In the genomic region with DNA sequence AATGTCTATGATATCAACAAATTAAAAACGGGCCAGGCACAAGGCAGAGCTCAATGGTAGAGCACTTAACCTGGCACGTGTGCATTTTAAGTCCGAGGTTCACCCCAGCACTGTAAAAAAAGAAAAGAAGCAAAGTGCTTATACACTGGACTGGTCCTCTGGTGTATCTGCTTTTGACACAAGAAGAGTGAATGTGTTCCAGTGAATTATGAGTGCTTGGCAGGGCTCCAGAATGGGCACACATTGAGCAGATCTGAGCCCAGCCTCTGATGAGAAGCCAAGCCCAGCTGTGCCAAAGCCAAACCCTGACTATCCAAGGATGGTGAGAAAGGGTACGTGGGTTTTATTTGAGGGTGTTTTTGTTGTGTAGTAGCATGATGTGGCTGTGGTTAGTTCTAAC, we compare ENCODE assay signal across 17 mouse cellular contexts.
DNase-seq lines count a peak whose midpoint lies in the region; ATAC-seq and TF ChIP-seq lines count a peak whose summit lies in the region.
"Had no signal": no experiment of that assay in that cellular context is flagged by ENCODE, and none has a peak within 500 bp of the region (broad histone marks: within the 10 kb centered on the region; RNA-seq: fewer than 3 reads in every experiment).

No protein-coding gene starts in this region.

- H3K4me1 ChIP-seq in cerebellum, adult 2 months (ENCODE audit: control insufficient read depth, insufficient read depth, low read length) = no peaks in the 10 kb centered on the region
- H3K4me1 ChIP-seq in hindbrain, postnatal 0 days (ENCODE audit: insufficient read depth, low read length) = no peaks in the 10 kb centered on the region
- peaks cover 9% of the 10 kb centered on the region for H3K4me1 ChIP-seq in hindbrain, embryonic 10.5 days (replicated peaks)
- H3K4me1 ChIP-seq in forebrain, embryonic 16.5 days (replicated peaks; ENCODE audit: control insufficient read depth, insufficient read depth, low read length) = no peaks in the 10 kb centered on the region
- H3K4me1 ChIP-seq: forebrain, embryonic 13.5 days had no signal

- TF ChIP-seq CTCF in cerebellum, adult 2 months (IDR thresholded peaks at IDR 0.05; ENCODE audit: borderline replicate concordance, insufficient read depth, low read depth, low read length) = no peak
- no peak for TF ChIP-seq CTCF in hindbrain, postnatal 0 days (IDR thresholded peaks at IDR 0.05; ENCODE audit: low read depth)

- no peaks in the 10 kb centered on the region for H3K27me3 ChIP-seq in cerebellum, adult 2 months (ENCODE audit: control insufficient read depth, insufficient read depth, low read length)
- no peaks in the 10 kb centered on the region for H3K27me3 ChIP-seq in hindbrain, postnatal 0 days (ENCODE audit: insufficient read depth, low read length)
- no peaks in the 10 kb centered on the region for H3K27me3 ChIP-seq in hindbrain, embryonic 10.5 days (ENCODE audit: insufficient read depth, poor library complexity, severe bottlenecking)
- H3K27me3 ChIP-seq in forebrain, embryonic 16.5 days (replicated peaks; ENCODE audit: control insufficient read depth, insufficient read depth, low read length) = no peaks in the 10 kb centered on the region
- H3K27me3 ChIP-seq: forebrain, embryonic 13.5 days had no signal

- no peak overlapping the region for H3K4me3 ChIP-seq in cerebellum, adult 2 months (replicated peaks; ENCODE audit: insufficient read depth, low read depth, low read length)
- H3K4me3 ChIP-seq in hindbrain, postnatal 0 days (ENCODE audit: low read length) = no peak overlapping the region
- no peak overlapping the region for H3K4me3 ChIP-seq in hindbrain, embryonic 10.5 days
- H3K4me3 ChIP-seq in forebrain, embryonic 16.5 days (replicated peaks; ENCODE audit: low read length) = no peak overlapping the region
- H3K4me3 ChIP-seq: forebrain, embryonic 13.5 days had no signal

- H3K9me3 ChIP-seq in hindbrain, postnatal 0 days (ENCODE audit: low read length) = no peaks in the 10 kb centered on the region
- H3K9me3 ChIP-seq in hindbrain, embryonic 10.5 days = no peaks in the 10 kb centered on the region
- H3K9me3 ChIP-seq in forebrain, embryonic 16.5 days (ENCODE audit: control insufficient read depth, low read length) = no peaks in the 10 kb centered on the region
- H3K9me3 ChIP-seq: forebrain, embryonic 13.5 days had no signal

- H3K27ac ChIP-seq in cerebellum, adult 2 months (ENCODE audit: insufficient read depth, low read length) = no peak overlapping the region
- no peak overlapping the region for H3K27ac ChIP-seq in hindbrain, postnatal 0 days
- no peak overlapping the region for H3K27ac ChIP-seq in hindbrain, embryonic 10.5 days
- H3K27ac ChIP-seq in forebrain, embryonic 16.5 days (ENCODE audit: low read length) = no peak overlapping the region
- H3K27ac ChIP-seq: forebrain, embryonic 13.5 days; stomach, postnatal 0 days had no signal

- H3K36me3 ChIP-seq in hindbrain, postnatal 0 days (ENCODE audit: insufficient read depth, low read length) = no peaks in the 10 kb centered on the region
- H3K36me3 ChIP-seq in hindbrain, embryonic 10.5 days = no peaks in the 10 kb centered on the region
- no peaks in the 10 kb centered on the region for H3K36me3 ChIP-seq in forebrain, embryonic 16.5 days (ENCODE audit: control insufficient read depth, insufficient read depth)

- no peak overlapping the region for H3K4me2 ChIP-seq in hindbrain, postnatal 0 days (ENCODE audit: low read depth, low read length)
- no peak overlapping the region for H3K4me2 ChIP-seq in forebrain, embryonic 16.5 days (ENCODE audit: low read length)
- H3K4me2 ChIP-seq: forebrain, embryonic 13.5 days had no signal

- H3K9ac ChIP-seq in hindbrain, postnatal 0 days (replicated peaks; ENCODE audit: low read length) = no peak overlapping the region
- no peak overlapping the region for H3K9ac ChIP-seq in forebrain, embryonic 16.5 days (replicated peaks; ENCODE audit: low read depth, low read length)
- H3K9ac ChIP-seq: forebrain, embryonic 13.5 days had no signal

- DNase-seq in cerebellum, adult 2 months = peak; percentile 4 to 9
- DNase-seq in cerebellum, adult 8-10 months = no peak
- peak; percentile 70 for DNase-seq in hindbrain, postnatal 0 days (ENCODE audit: low spot score)
- no peak for DNase-seq in hindbrain, embryonic 10.5 days (ENCODE audit: low spot score)
- DNase-seq in right cerebral cortex, postnatal 10 days (ENCODE audit: low spot score in 2 of 2) = peak; percentile 56 to 64
- no peak for DNase-seq in right cerebral cortex, adult 18-20 months
- DNase-seq: heart, adult 18-20 months; heart, postnatal 14 days; kidney, adult 2 months; lung, adult 2 months; retina, postnatal 1 day; thymus, postnatal 14 days had no signal

- WGBS in cerebellum, adult 2 months = 20% methylated on average over 4 of the region's 4 CpGs
- 48% methylated on average over 4 of the region's 4 CpGs for WGBS in hindbrain, postnatal 0 days
- 87% methylated on average over 4 of the region's 4 CpGs for WGBS in hindbrain, embryonic 10.5 days
- 65% methylated on average over 4 of the region's 4 CpGs for WGBS in forebrain, embryonic 16.5 days

- ATAC-seq in hindbrain, postnatal 0 days = no peak
- ATAC-seq in megakaryocyte progenitor cell, adult 5-6 weeks (replicated peaks; ENCODE audit: poor library complexity) = no peak
- no peak for ATAC-seq in forebrain, embryonic 16.5 days
- ATAC-seq: forebrain, embryonic 13.5 days; hindbrain, embryonic 16.5 days had no signal

- TF ChIP-seq POLR2A in cerebellum, adult 2 months (IDR thresholded peaks at IDR 0.05; ENCODE audit: borderline replicate concordance, insufficient read depth, low read length) = no peak

Comparison
In these comparisons a context has a peak if more than half of its experiments do, and no peak if none do; other contexts are left out.
1. DNase-seq: peak in cerebellum, adult 2 months (2 of 2), hindbrain, postnatal 0 days (single experiment) and right cerebral cortex, postnatal 10 days (2 of 2); none in cerebellum, adult 8-10 months (single experiment), hindbrain, embryonic 10.5 days (single experiment) and right cerebral cortex, adult 18-20 months (single experiment).